Mouse (Mus musculus) cerebellum, adult 8-10 months (tissue): Measurements from ENCODE around the gene Map3k12.

ENCODE experiments used
- DNase-seq: peaks from one replicate; pipeline ENCODE4 v3.0.0; 2022

Map3k12 gene

GRCm38 (mm10) chr15:102519211-102520141, 2.6 kb upstream of the Map3k12 start:
- peak; percentile 56 for DNase-seq

- no peak for DNase-seq
Observed at GRCm38 (mm10) chr15:102518859-102519201, 2.0 kb upstream of the Map3k12 start.

GRCm38 (mm10) chr15:102517976-102518858, 1.4 kb upstream of the Map3k12 start, which contains the start of gene Tarbp2:
Tarbp2 (plus strand) TSS chr15:102518192.
- peak; percentile 99 for DNase-seq

- DNase-seq = no peak
Observed at GRCm38 (mm10) chr15:102517631-102517975, 739 bp upstream of the Map3k12 start.

GRCm38 (mm10) chr15:102516293-102516692, 571 bp downstream of the Map3k12 start:
- DNase-seq = peak; percentile 68

GRCm38 (mm10) chr15:102515791-102516190, 1.1 kb downstream of the Map3k12 start:
- no peak for DNase-seq

DNA sequence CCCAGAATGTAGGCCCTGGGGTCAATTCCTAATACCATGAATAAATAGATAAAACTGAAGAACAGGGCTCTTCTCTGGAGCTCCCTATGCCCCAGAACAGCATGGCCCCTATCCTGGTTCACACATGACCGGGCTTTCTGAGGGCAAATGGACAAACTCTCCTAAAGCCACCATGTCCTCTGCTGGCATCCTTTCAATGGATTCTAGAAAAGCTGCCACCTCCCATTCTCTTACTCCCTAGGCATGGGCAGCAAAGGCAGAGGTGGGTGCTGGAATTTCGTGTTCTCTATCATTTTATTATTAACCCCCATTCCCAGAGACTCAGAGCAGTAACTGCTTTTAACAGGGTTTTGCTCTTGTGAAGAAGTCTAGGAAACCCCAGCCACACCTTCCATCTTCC, 1.6 kb downstream of the Map3k12 start:
- no peak for DNase-seq

DNA sequence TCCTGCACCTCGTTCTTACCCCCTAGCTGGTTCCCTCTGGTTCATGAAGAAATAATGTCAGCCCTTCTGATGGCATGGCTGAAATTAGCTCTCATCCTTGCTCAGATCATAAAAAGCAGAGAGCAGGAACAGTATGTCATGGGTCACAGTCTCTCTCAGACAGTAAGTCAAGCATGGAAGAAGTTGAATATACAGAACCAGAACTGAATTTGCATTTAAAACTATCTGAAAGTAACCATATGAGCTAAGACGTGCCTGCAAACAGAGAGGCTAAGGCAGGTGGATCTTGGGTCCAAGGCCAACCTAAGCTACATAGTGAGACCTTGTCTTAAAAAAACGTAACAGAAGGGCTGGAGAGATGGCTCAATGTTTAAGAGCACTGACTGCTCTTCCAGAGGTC, 3.9 kb downstream of the Map3k12 start:
- DNase-seq = no peak

- DNase-seq = no peak
Observed at GRCm38 (mm10) chr15:102512471-102512870, 4.4 kb downstream of the Map3k12 start.

DNA sequence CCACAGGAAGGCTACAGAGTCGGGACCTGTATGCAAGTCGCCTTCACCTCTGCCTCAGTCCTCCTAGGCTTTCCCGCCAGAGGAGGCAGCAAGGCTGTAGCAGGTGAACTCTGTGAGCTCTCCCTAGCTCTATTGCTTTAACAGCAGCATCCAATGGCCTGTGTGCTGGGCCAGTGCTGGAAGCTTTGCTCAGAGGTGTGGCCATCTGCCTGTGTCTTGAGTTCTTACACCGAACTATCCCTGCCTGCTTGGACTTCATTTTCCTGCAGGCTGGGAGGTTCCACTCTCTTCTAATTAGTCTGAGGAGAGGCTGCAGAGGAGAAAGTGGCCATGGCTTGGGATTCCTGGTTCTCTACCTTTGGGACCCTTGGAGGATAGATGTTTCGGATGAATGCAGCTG, 4.9 kb downstream of the Map3k12 start:
- no peak for DNase-seq

- DNase-seq = peak; percentile 32
Observed at GRCm38 (mm10) chr15:102511285-102511833, 5.5 kb downstream of the Map3k12 start.

DNA sequence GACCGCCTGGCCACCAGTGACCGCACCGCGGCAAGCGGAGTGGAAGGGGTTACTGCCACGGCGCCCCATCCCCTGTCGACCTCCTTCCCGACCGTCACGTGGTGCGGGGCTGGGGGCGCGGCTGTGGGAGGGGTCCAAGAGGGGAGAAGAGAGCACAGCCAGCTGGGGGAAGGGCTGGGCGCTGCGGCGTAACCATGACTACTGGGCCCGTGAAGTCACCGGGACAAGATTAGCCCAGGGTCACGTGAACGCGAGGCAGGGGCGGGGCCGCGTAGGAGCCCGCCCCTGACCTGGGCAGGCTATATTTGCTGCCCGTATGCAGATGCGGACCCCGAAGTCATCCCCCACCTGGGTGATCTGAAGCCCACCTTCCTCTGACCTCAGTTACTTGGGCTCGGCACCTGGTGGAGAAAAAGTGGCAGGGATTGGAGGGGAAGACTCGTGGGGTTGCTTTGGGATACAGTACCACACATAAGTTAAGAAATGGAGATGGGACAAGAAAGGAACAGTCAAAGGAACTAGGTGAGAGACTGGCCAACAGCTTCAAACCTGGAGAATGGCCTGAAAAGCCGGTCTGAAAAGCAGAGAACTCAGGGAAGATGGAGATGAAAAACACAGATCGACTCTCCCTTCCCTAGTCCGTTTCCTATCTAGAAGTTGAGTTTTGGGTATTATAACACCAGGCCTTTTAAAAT, 6.1 kb downstream of the Map3k12 start:
- DNase-seq = peak; percentile 74

GRCm38 (mm10) chr15:102510110-102510509, 6.8 kb downstream of the Map3k12 start:
- peak; percentile 30 for DNase-seq

DNA sequence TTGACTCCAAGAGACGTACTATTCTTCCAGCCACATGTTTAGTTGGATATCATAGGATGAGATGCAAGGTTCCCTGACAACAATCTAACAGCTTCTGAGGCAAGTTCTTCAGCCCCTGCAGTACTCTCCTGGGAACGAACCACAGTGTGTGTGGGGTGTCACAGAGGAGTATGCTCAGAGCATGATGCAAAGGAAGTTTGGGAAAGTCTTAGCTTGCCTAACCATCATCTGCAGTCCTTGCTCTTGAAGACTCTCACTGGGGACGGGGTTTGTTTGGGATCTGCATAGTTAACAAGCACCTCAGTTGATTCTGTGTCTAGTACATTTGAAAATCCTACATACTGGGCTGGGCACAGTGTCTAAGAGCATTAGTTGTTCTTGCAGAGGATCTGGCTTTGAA, 8.5 kb downstream of the Map3k12 start:
- peak; percentile 10 for DNase-seq

DNA sequence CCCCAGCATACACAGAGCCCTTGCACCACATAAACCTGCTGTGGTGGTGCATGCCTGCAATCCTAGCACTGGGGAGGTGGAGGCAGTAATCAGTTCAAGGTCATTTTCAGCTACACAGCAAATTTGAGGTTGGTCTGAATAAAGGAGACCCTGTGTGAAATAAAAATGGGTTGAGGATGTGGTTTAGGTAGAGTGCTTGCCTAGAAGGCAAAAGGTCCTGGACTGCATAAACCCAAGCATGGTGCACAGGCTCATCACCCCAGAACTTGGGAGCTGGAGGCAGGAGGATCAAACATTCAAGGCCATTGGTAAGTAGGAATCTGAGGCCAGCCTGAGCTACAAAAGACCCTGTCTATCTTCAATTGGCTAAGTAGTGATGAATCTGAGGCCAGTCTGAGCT, 9.3 kb downstream of the Map3k12 start:
- no peak for DNase-seq

GRCm38 (mm10) chr15:102506864-102507263, 10.0 kb downstream of the Map3k12 start:
- no peak for DNase-seq

DNA sequence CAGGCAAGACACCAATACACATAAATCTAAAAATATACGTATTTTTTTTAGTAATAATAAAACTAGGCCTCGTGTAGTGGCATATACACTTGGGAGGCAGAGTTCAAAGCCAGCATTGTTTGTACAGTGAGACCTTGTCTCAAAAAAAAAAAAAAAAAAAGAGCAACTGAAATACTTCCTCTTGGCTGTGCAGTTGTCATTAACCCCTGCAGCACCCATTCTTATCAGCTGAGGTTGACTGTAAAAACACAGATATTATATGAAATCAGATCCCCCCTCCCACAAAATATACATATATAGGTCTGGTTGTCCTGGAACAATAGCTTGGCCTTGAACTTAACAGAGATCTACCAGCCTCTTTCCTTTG, 10.4 kb downstream of the Map3k12 start:
- DNase-seq = no peak

DNA sequence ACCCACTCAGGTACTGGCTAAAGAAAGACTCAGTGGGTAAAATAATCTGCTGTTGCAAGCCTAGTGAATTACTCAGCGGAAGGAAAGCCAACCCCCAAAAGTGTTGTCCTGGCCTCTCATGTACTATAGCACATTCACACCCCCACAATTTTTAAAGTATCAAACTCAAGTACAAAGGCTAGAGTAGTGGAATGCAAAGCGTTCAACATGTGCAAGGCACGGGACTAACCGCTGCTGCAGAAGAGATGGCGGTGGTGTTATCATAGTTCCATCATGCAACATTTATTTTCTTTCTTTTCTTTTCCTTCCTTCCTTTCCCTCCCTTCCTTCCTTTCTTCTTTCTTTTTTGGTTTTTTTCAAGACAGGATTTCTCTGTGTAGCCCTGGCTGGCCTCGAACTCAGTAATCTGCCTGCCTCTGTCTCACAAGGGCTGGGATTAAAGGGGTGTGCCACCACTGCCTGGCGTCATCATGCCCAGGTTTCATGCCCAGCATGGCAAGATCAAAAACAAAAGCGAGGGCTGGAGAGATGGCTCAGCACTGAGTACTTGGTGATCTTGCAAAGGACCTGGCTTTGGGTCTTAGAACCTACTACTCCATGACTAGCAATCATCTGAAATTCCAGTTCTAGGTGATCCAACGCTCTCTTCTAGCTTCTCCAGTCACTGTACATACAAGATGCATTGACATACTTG, 10.9 kb downstream of the Map3k12 start:
- DNase-seq = no peak

DNA sequence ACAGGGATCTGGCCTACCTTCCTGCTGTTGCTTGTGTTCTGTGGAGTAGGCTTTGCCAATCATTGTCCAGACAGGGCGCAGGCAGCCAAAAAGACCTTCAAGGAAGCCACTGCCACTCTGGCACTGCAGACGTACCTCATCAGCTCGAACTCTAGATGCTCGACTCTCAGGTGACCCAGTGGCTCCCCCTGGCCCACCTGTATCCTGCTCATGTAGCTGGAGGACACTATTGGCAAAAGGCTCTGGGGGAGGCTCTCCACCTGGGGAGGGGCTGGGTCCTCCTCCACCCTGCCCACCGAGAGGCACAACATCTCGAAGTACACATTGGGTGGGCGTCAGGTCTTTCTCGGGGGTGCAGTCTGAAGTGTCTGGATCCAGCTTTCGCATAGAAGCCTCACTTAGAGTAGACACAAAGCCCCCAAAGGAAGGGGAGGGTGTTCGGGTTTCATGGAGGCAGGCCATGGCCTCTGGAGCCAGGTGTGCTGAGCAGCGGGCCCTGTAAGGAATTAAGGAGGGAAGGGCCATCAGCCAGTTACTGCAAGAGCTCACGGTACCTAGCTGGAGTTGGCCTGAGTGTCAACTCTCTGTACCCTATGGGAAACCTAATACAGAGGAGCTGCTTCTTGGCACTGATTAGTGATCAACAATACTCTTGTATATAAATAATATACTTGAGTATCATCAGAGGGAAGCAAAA, 11.6 kb downstream of the Map3k12 start:
- DNase-seq = peak; percentile 10

DNA sequence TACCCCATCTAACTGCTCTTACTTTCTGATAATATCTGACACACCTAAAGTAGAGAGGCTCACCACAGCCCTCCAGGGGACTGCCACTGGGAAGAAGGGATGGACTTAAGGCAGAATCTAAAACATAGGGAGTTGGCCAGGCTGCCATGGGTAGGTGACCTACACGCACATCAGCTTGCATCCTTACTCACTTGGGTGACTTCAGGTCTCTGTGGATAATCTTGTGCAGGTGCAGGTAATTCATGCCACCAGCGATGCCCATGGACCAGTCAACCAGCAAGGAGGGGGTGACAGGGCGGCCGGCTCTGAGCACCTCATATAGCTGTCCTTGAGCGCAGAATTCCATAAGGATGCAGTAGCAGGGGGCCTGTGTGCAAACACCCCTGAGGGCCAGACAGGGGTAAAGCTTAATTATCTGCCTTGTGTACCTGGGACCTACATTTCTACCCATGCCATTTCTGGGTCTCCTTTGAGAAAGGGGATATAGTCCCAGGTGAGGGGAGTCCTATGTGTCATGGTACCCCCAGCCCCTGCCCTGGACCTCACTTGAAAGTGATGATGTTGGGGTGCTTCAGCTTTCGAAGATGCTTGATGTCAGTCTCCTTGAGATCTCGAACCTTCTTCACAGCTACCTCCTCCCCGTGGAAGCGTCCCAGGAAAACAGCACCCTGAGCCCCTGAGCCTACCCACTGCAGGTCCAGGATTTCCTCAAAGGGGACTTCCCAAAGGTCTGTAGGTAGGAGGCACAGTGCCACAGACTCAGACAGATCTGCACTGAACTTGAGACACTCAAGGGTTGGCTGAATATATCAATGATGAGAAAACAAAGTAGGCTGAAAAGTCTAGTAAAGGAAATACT, 12.7 kb downstream of the Map3k12 start:
- DNase-seq = peak; percentile 10

DNA sequence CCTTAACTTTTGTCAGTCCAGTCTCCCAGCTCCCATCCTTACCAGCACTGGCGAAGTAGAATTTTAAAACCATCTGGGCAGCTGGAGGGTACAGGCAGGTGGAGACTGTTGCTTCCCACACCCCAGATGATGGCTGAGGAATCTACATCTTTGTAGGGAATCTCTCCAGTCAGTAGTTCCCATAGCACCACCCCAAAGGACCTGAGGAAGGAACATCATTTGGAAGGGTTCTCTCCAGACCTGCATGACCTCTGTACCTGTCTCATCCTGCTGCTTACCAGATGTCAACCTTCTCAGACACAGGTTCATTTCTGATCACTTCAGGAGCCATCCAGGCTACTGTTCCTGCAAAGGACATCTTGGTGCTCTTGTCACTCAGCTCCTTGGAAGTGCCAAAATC, 13.4 kb downstream of the Map3k12 start, which contains the start of gene Gm10337:
TSS of gene Gm10337 (plus strand) at position 276 of the 400 bp plus-strand sequence.
- no peak for DNase-seq
